Mouse (Mus musculus): ENCODE results near the gene Zdhhc17.

GRCm38 (mm10) chr10:111004220-111004619, 5.7 kb downstream of the Zdhhc17 start:
- TF ChIP-seq POLR2A (IDR thresholded peaks at IDR 0.05; ENCODE audit: insufficient read depth, low read length) (no peak), CTCF (IDR thresholded peaks at IDR 0.05; ENCODE audit: low read depth, low read length) (no peak), EP300 (IDR thresholded peaks at IDR 0.05; ENCODE audit: insufficient read depth, low read depth, low read length) (no peak)
